ENCODE assay signal across 13 mouse cellular contexts in genomic region chr6:129557298-129558023, GRCm38 (mm10). TPM values are rescaled to one million over a fixed set of nuclear protein-coding genes. Genes with fewer than 3 reads are reported as not detected.
A peak's percentile ranks its signal among the peaks of the same experiment; 100 is the strongest.
DNase-seq lines count a peak whose midpoint lies in the region; ATAC-seq and TF ChIP-seq lines count a peak whose summit lies in the region.
"Had no signal": no experiment of that assay in that cellular context is flagged by ENCODE, and none has a peak within 500 bp of the region (broad histone marks: within the 10 kb centered on the region; RNA-seq: fewer than 3 reads in every experiment).

No protein-coding gene starts in this region.

- TF ChIP-seq POLR2A in lung, adult 2 months (IDR thresholded peaks at IDR 0.05; ENCODE audit: borderline replicate concordance, extremely low read depth, low read depth, low read length), result no peak

- no peaks in the 10 kb centered on the region for H3K9me3 ChIP-seq in intestine, embryonic 14.5 days (ENCODE audit: control insufficient read depth, low read length)
- H3K9me3 ChIP-seq in intestine, postnatal 0 days (ENCODE audit: control insufficient read depth), result no peaks in the 10 kb centered on the region
- no peaks in the 10 kb centered on the region for H3K9me3 ChIP-seq in forebrain, embryonic 13.5 days (replicated peaks)
- no peaks in the 10 kb centered on the region for H3K9me3 ChIP-seq in liver, embryonic 13.5 days (replicated peaks)
- H3K9me3 ChIP-seq in neural tube, embryonic 13.5 days, result no peaks in the 10 kb centered on the region
- H3K9me3 ChIP-seq: embryonic facial prominence, embryonic 15.5 days had no signal

- H3K4me2 ChIP-seq in intestine, embryonic 14.5 days (ENCODE audit: low read length), result no peak overlapping the region
- H3K4me2 ChIP-seq in intestine, postnatal 0 days (replicated peaks; ENCODE audit: low read depth), result no peak overlapping the region
- H3K4me2 ChIP-seq in forebrain, embryonic 13.5 days, result no peak overlapping the region
- H3K4me2 ChIP-seq in liver, embryonic 13.5 days, result no peak overlapping the region
- H3K4me2 ChIP-seq in neural tube, embryonic 13.5 days, result no peak overlapping the region
- H3K4me2 ChIP-seq: embryonic facial prominence, embryonic 15.5 days had no signal

- no peaks in the 10 kb centered on the region for H3K4me1 ChIP-seq in intestine, embryonic 14.5 days (replicated peaks; ENCODE audit: control insufficient read depth, insufficient read depth, low read length)
- no peaks in the 10 kb centered on the region for H3K4me1 ChIP-seq in intestine, postnatal 0 days (replicated peaks; ENCODE audit: control insufficient read depth, insufficient read depth, low read length)
- peaks cover 10% of the 10 kb centered on the region for H3K4me1 ChIP-seq in forebrain, embryonic 13.5 days
- H3K4me1 ChIP-seq in liver, embryonic 13.5 days (replicated peaks), result peaks cover 25% of the 10 kb centered on the region
- H3K4me1 ChIP-seq in neural tube, embryonic 13.5 days (replicated peaks), result no peaks in the 10 kb centered on the region
- no peaks in the 10 kb centered on the region for H3K4me1 ChIP-seq in lung, adult 2 months (ENCODE audit: control insufficient read depth, insufficient read depth, low read length)
- H3K4me1 ChIP-seq: embryonic facial prominence, embryonic 15.5 days had no signal

- no peak overlapping the region for H3K9ac ChIP-seq in intestine, embryonic 14.5 days (ENCODE audit: low read length)
- no peak overlapping the region for H3K9ac ChIP-seq in intestine, postnatal 0 days (ENCODE audit: low read depth, low read length)
- H3K9ac ChIP-seq in forebrain, embryonic 13.5 days, result no peak overlapping the region
- no peak overlapping the region for H3K9ac ChIP-seq in liver, embryonic 13.5 days
- no peak overlapping the region for H3K9ac ChIP-seq in neural tube, embryonic 13.5 days
- H3K9ac ChIP-seq: embryonic facial prominence, embryonic 15.5 days had no signal

- H3K27me3 ChIP-seq in intestine, embryonic 14.5 days (replicated peaks; ENCODE audit: control insufficient read depth, insufficient read depth, low read length), result no peaks in the 10 kb centered on the region
- H3K27me3 ChIP-seq in intestine, postnatal 0 days (replicated peaks; ENCODE audit: control insufficient read depth, insufficient read depth, low read length), result no peaks in the 10 kb centered on the region
- no peaks in the 10 kb centered on the region for H3K27me3 ChIP-seq in forebrain, embryonic 13.5 days
- H3K27me3 ChIP-seq in liver, embryonic 13.5 days, result no peaks in the 10 kb centered on the region
- no peaks in the 10 kb centered on the region for H3K27me3 ChIP-seq in neural tube, embryonic 13.5 days
- H3K27me3 ChIP-seq: embryonic facial prominence, embryonic 15.5 days had no signal

- H3K4me3 ChIP-seq in intestine, embryonic 14.5 days (ENCODE audit: low read depth, low read length), result no peak overlapping the region
- H3K4me3 ChIP-seq in intestine, postnatal 0 days (ENCODE audit: low read depth, low read length), result no peak overlapping the region
- no peak overlapping the region for H3K4me3 ChIP-seq in forebrain, embryonic 13.5 days
- H3K4me3 ChIP-seq in liver, embryonic 13.5 days (replicated peaks), result no peak overlapping the region
- H3K4me3 ChIP-seq in neural tube, embryonic 13.5 days, result no peak overlapping the region
- H3K4me3 ChIP-seq in lung, adult 2 months (replicated peaks; ENCODE audit: extremely low read depth, low read depth, low read length), result no peak overlapping the region
- H3K4me3 ChIP-seq: embryonic facial prominence, embryonic 15.5 days had no signal

- no peak for TF ChIP-seq CTCF in intestine, postnatal 0 days (IDR thresholded peaks at IDR 0.05; ENCODE audit: low read depth)
- no peak for TF ChIP-seq CTCF in lung, adult 2 months (IDR thresholded peaks at IDR 0.05; ENCODE audit: insufficient read depth, low read length)

- ATAC-seq in intestine, embryonic 14.5 days (replicated peaks; ENCODE audit: low FRiP score, low TSS enrichment, low read depth), result peak; percentile 34; the same call in 1 of the 2 replicates
- no peak for ATAC-seq in intestine, postnatal 0 days
- ATAC-seq in forebrain, embryonic 13.5 days, result peak; percentile 57
- ATAC-seq in liver, embryonic 13.5 days (ENCODE audit: low read depth), result peak; percentile 92
- ATAC-seq in neural tube, embryonic 13.5 days (ENCODE audit: low read depth), result peak; percentile 37
- no peak for ATAC-seq in inflammation-experienced regulatory T-cells, adult 6 months
- no peak for ATAC-seq in activated CD4-positive, CD25-positive, alpha-beta regulatory T cell, adult 4 months

- H3K27ac ChIP-seq in intestine, embryonic 14.5 days (ENCODE audit: low read depth), result no peak overlapping the region
- H3K27ac ChIP-seq in intestine, postnatal 0 days (ENCODE audit: low read depth, low read length), result no peak overlapping the region
- H3K27ac ChIP-seq in forebrain, embryonic 13.5 days, result no peak overlapping the region
- peak overlapping the region; percentile 19; the same call in 1 of the 2 replicates for H3K27ac ChIP-seq in liver, embryonic 13.5 days
- H3K27ac ChIP-seq in neural tube, embryonic 13.5 days (replicated peaks), result no peak overlapping the region
- H3K27ac ChIP-seq: embryonic facial prominence, embryonic 15.5 days had no signal

- no peaks in the 10 kb centered on the region for H3K36me3 ChIP-seq in intestine, embryonic 14.5 days (ENCODE audit: control insufficient read depth, insufficient read depth, low read length)
- no peaks in the 10 kb centered on the region for H3K36me3 ChIP-seq in intestine, postnatal 0 days (ENCODE audit: control insufficient read depth, insufficient read depth)
- no peaks in the 10 kb centered on the region for H3K36me3 ChIP-seq in forebrain, embryonic 13.5 days (ENCODE audit: poor library complexity, severe bottlenecking)
- no peaks in the 10 kb centered on the region for H3K36me3 ChIP-seq in liver, embryonic 13.5 days
- no peaks in the 10 kb centered on the region for H3K36me3 ChIP-seq in neural tube, embryonic 13.5 days
- H3K36me3 ChIP-seq: embryonic facial prominence, embryonic 15.5 days had no signal

- no peak for DNase-seq in intestine, embryonic 14.5 days (ENCODE audit: low spot score)
- DNase-seq in liver, embryonic 13.5 days, result peak; percentile 24
- DNase-seq in lung, adult 2 months, result no peak
- DNase-seq: B cell, adult 2 months; heart, adult 18-20 months; kidney, adult 9 months; retina, postnatal 1 day had no signal

RNA-seq across cellular contexts. Expression of gene Klre1, which starts 20.2 kb away (rescaled TPM):
- polyA plus RNA-seq in intestine, embryonic 14.5 days (2014; fragmentation: Nextera tagmentation; extraction: Ambion mirVana), result not detected in 2 replicates
- not detected in 2 replicates for polyA plus RNA-seq in intestine, postnatal 0 days (2015; fragmentation: Nextera tagmentation; extraction: Ambion mirVana)
- not detected in 2 replicates for polyA plus RNA-seq in forebrain, embryonic 13.5 days (2015; fragmentation: Nextera tagmentation; extraction: Ambion mirVana)
- polyA plus RNA-seq in liver, embryonic 13.5 days (2015; fragmentation: Nextera tagmentation; extraction: Ambion mirVana), result not detected in 2 replicates
- not detected in 2 replicates for polyA plus RNA-seq in neural tube, embryonic 13.5 days (2015; fragmentation: Nextera tagmentation; extraction: Ambion mirVana)
- polyA plus RNA-seq in inflammation-experienced regulatory T-cells, adult 6 months (2017; shearing (Covaris generic)), result under 1 TPM in 1 of 3 experiments, not detected in 2; 0.23 TPM
- 0.63 and 0.67 TPM in 2 replicates for polyA plus RNA-seq in lung, adult 2 months (2012; rRNA removed)
- not detected for polyA plus RNA-seq in activated CD4-positive, CD25-positive, alpha-beta regulatory T cell, adult 4 months (2017; shearing (Covaris generic))
- polyA plus RNA-seq: embryonic facial prominence, embryonic 15.5 days had no signal

RNA-seq across cellular contexts. Expression of gene Gabarapl1, which starts 24.5 kb away (rescaled TPM):
- polyA plus RNA-seq in intestine, embryonic 14.5 days (2014; fragmentation: Nextera tagmentation; extraction: Ambion mirVana), result 15.8 and 16.5 TPM in 2 replicates
- 30.7 and 31.8 TPM in 2 replicates for polyA plus RNA-seq in intestine, postnatal 0 days (2015; fragmentation: Nextera tagmentation; extraction: Ambion mirVana)
- 125 and 126 TPM in 2 replicates for polyA plus RNA-seq in forebrain, embryonic 13.5 days (2015; fragmentation: Nextera tagmentation; extraction: Ambion mirVana)
- polyA plus RNA-seq in liver, embryonic 13.5 days (2015; fragmentation: Nextera tagmentation; extraction: Ambion mirVana), result 35.4 and 38.3 TPM in 2 replicates
- 173 and 185 TPM in 2 replicates for polyA plus RNA-seq in neural tube, embryonic 13.5 days (2015; fragmentation: Nextera tagmentation; extraction: Ambion mirVana)
- polyA plus RNA-seq in inflammation-experienced regulatory T-cells, adult 6 months (2017; shearing (Covaris generic)), result 10 to 100 TPM in 1 of 3 experiments, 1 to 10 TPM in 2; 8.0 to 10.5 (median 8.1) TPM
- 101 and 107 TPM in 2 replicates for polyA plus RNA-seq in lung, adult 2 months (2012; rRNA removed)
- 1 to 10 TPM; 4.5 to 8.8 TPM for polyA plus RNA-seq in activated CD4-positive, CD25-positive, alpha-beta regulatory T cell, adult 4 months (2017; shearing (Covaris generic))

RNA-seq across cellular contexts. Expression of gene Klrd1, which starts 34.1 kb away (rescaled TPM):
- 0.69 and 0.97 TPM in 2 replicates for polyA plus RNA-seq in intestine, embryonic 14.5 days (2014; fragmentation: Nextera tagmentation; extraction: Ambion mirVana)
- polyA plus RNA-seq in intestine, postnatal 0 days (2015; fragmentation: Nextera tagmentation; extraction: Ambion mirVana), result 0.99 and 1.4 TPM in 2 replicates
- polyA plus RNA-seq in forebrain, embryonic 13.5 days (2015; fragmentation: Nextera tagmentation; extraction: Ambion mirVana), result not detected in 2 replicates
- polyA plus RNA-seq in liver, embryonic 13.5 days (2015; fragmentation: Nextera tagmentation; extraction: Ambion mirVana), result 0.27 and 0.48 TPM in 2 replicates
- not detected in 2 replicates for polyA plus RNA-seq in neural tube, embryonic 13.5 days (2015; fragmentation: Nextera tagmentation; extraction: Ambion mirVana)
- 1 to 10 TPM in 1 of 3 experiments, under 1 TPM in 1, not detected in 1; 0.66 to 7.8 TPM for polyA plus RNA-seq in inflammation-experienced regulatory T-cells, adult 6 months (2017; shearing (Covaris generic))
- 1.2 and 1.4 TPM in 2 replicates for polyA plus RNA-seq in lung, adult 2 months (2012; rRNA removed)
- polyA plus RNA-seq in activated CD4-positive, CD25-positive, alpha-beta regulatory T cell, adult 4 months (2017; shearing (Covaris generic)), result under 1 TPM in 1 of 2 experiments, not detected in 1; 0.70 TPM

RNA-seq across cellular contexts. Expression of gene Tmem52b, which starts 45.1 kb away (rescaled TPM):
- 0.23 TPM in 2 replicates for polyA plus RNA-seq in intestine, embryonic 14.5 days (2014; fragmentation: Nextera tagmentation; extraction: Ambion mirVana)
- polyA plus RNA-seq in intestine, postnatal 0 days (2015; fragmentation: Nextera tagmentation; extraction: Ambion mirVana), result 0.08 and 0.18 TPM in 2 replicates
- not detected in 2 replicates for polyA plus RNA-seq in forebrain, embryonic 13.5 days (2015; fragmentation: Nextera tagmentation; extraction: Ambion mirVana)
- not detected in 2 replicates for polyA plus RNA-seq in liver, embryonic 13.5 days (2015; fragmentation: Nextera tagmentation; extraction: Ambion mirVana)
- polyA plus RNA-seq in neural tube, embryonic 13.5 days (2015; fragmentation: Nextera tagmentation; extraction: Ambion mirVana), result 0.11 and 0.37 TPM in 2 replicates
- polyA plus RNA-seq in inflammation-experienced regulatory T-cells, adult 6 months (2017; shearing (Covaris generic)), result not detected
- 0.17 and 0.26 TPM in 2 replicates for polyA plus RNA-seq in lung, adult 2 months (2012; rRNA removed)
- polyA plus RNA-seq in activated CD4-positive, CD25-positive, alpha-beta regulatory T cell, adult 4 months (2017; shearing (Covaris generic)), result not detected
- polyA plus RNA-seq: embryonic facial prominence, embryonic 15.5 days had no signal

RNA-seq across cellular contexts. Expression of gene Olr1, which starts 50.5 kb away (rescaled TPM):
- 0.16 TPM in 1 of 2 replicates, not detected in the other for polyA plus RNA-seq in intestine, embryonic 14.5 days (2014; fragmentation: Nextera tagmentation; extraction: Ambion mirVana)
- 0.07 and 0.13 TPM in 2 replicates for polyA plus RNA-seq in intestine, postnatal 0 days (2015; fragmentation: Nextera tagmentation; extraction: Ambion mirVana)
- polyA plus RNA-seq in forebrain, embryonic 13.5 days (2015; fragmentation: Nextera tagmentation; extraction: Ambion mirVana), result not detected in 2 replicates
- 0.65 and 0.95 TPM in 2 replicates for polyA plus RNA-seq in liver, embryonic 13.5 days (2015; fragmentation: Nextera tagmentation; extraction: Ambion mirVana)
- 0.06 TPM in 1 of 2 replicates, not detected in the other for polyA plus RNA-seq in neural tube, embryonic 13.5 days (2015; fragmentation: Nextera tagmentation; extraction: Ambion mirVana)
- under 1 TPM in 1 of 3 experiments, not detected in 2; 0.25 TPM for polyA plus RNA-seq in inflammation-experienced regulatory T-cells, adult 6 months (2017; shearing (Covaris generic))
- 2.5 and 3.3 TPM in 2 replicates for polyA plus RNA-seq in lung, adult 2 months (2012; rRNA removed)
- polyA plus RNA-seq in activated CD4-positive, CD25-positive, alpha-beta regulatory T cell, adult 4 months (2017; shearing (Covaris generic)), result under 1 TPM in 1 of 2 experiments, not detected in 1; 0.12 TPM
- polyA plus RNA-seq: embryonic facial prominence, embryonic 15.5 days had no signal

Comparison
In these comparisons a context has a peak if more than half of its experiments do, and no peak if none do; other contexts are left out.
1. ATAC-seq: peak in intestine, embryonic 14.5 days (single experiment), forebrain, embryonic 13.5 days (single experiment), liver, embryonic 13.5 days (single experiment) and neural tube, embryonic 13.5 days (single experiment); none in intestine, postnatal 0 days (single experiment), inflammation-experienced regulatory T-cells, adult 6 months (single experiment) and activated CD4-positive, CD25-positive, alpha-beta regulatory T cell, adult 4 months (single experiment).